Comparison of ENCODE assay signal across 25 mouse cellular contexts in genomic region chr3:132859573-132859972, GRCm38 (mm10).
DNase-seq lines count a peak whose midpoint lies in the region; ATAC-seq and TF ChIP-seq lines count a peak whose summit lies in the region.
"Had no signal": no experiment of that assay in that cellular context is flagged by ENCODE, and none has a peak within 500 bp of the region (broad histone marks: within the 10 kb centered on the region; RNA-seq: fewer than 3 reads in every experiment).

No protein-coding gene starts in this region.

- DNase-seq in MEL (ENCODE audit: low read depth, low spot score) (peak; percentile 51), MEL-GATA-1-ER (ENCODE audit: extremely low read depth, low read depth) (peak; percentile 43)
- DNase-seq in kidney, adult 8-10 months = no peak
- DNase-seq in cerebellum, adult 9-11 months = no peak
- DNase-seq: adrenal gland, postnatal 25 days; B cell, adult 2 months; cerebellum, adult 18-20 months; cerebellum, postnatal 14 days; gastrocnemius, postnatal 10 days; heart, postnatal 36 days; kidney, postnatal 14 days; liver, embryonic 13.5 days; lung, adult 18-20 months; lung, postnatal 10 days had no signal

- no peak for TF ChIP-seq CTCF in MEL (IDR thresholded peaks at IDR 0.05 in 2 of 3, conservative IDR thresholded peaks at IDR 0.05 in 1 of 3; ENCODE audit: control insufficient read depth in 1 of 3, insufficient read depth in 1 of 3, low read depth in 2 of 3, low read length in 3 of 3, poor library complexity in 1 of 3, severe bottlenecking in 1 of 3)

- H3K4me2 ChIP-seq in embryonic facial prominence, embryonic 13.5 days = no peak overlapping the region
- H3K4me2 ChIP-seq in limb, embryonic 12.5 days = no peak overlapping the region
- H3K4me2 ChIP-seq: heart, embryonic 15.5 days; hindbrain, embryonic 13.5 days; limb, embryonic 15.5 days; midbrain, embryonic 11.5 days; neural tube, embryonic 13.5 days had no signal

- peaks cover 0 to 5% of the 10 kb centered on the region in 2 experiments; a peak in 2 of 4 replicates for H3K36me3 ChIP-seq in MEL (ENCODE audit: control insufficient read depth in 1 of 2, insufficient read depth in 2 of 2, low read length in 2 of 2)
- no peaks in the 10 kb centered on the region for H3K36me3 ChIP-seq in embryonic facial prominence, embryonic 13.5 days
- H3K36me3 ChIP-seq in limb, embryonic 12.5 days = no peaks in the 10 kb centered on the region
- H3K36me3 ChIP-seq: heart, embryonic 15.5 days; hindbrain, embryonic 13.5 days; limb, embryonic 15.5 days; liver, embryonic 13.5 days; neural tube, embryonic 13.5 days had no signal

- 83% methylated on average over 7 of the region's 7 CpGs for WGBS in embryonic facial prominence, embryonic 13.5 days
- 85% methylated on average over 7 of the region's 7 CpGs for WGBS in limb, embryonic 12.5 days

- no peaks in the 10 kb centered on the region for H3K27me3 ChIP-seq in MEL (ENCODE audit: control insufficient read depth in 1 of 2, insufficient read depth in 2 of 2, low read length in 2 of 2)
- no peaks in the 10 kb centered on the region for H3K27me3 ChIP-seq in embryonic facial prominence, embryonic 13.5 days
- no peaks in the 10 kb centered on the region; the same call in 1 of the 2 replicates for H3K27me3 ChIP-seq in limb, embryonic 12.5 days
- H3K27me3 ChIP-seq: heart, embryonic 15.5 days; hindbrain, embryonic 13.5 days; limb, embryonic 15.5 days; liver, embryonic 13.5 days; neural tube, embryonic 13.5 days had no signal

- no peak for TF ChIP-seq RAD21 in MEL (IDR thresholded peaks at IDR 0.05; ENCODE audit: low read depth, low read length)

- H3K9ac ChIP-seq in MEL (ENCODE audit: control insufficient read depth, low read depth, low read length, poor library complexity, severe bottlenecking) = peak overlapping the region; percentile 36
- H3K9ac ChIP-seq in embryonic facial prominence, embryonic 13.5 days = no peak overlapping the region
- H3K9ac ChIP-seq in limb, embryonic 12.5 days (replicated peaks) = no peak overlapping the region
- H3K9ac ChIP-seq: heart, embryonic 15.5 days; hindbrain, embryonic 13.5 days; limb, embryonic 15.5 days; liver, embryonic 13.5 days; neural tube, embryonic 13.5 days had no signal

- peaks cover 5 to 25% of the 10 kb centered on the region in 2 experiments for H3K4me1 ChIP-seq in MEL (ENCODE audit: control insufficient read depth in 1 of 2, insufficient read depth in 2 of 2, low read length in 2 of 2)
- peaks cover 44% of the 10 kb centered on the region for H3K4me1 ChIP-seq in embryonic facial prominence, embryonic 13.5 days
- peaks cover 25% of the 10 kb centered on the region for H3K4me1 ChIP-seq in limb, embryonic 12.5 days (replicated peaks)
- H3K4me1 ChIP-seq: hindbrain, embryonic 13.5 days; neural tube, embryonic 13.5 days had no signal

- no peak for ATAC-seq in embryonic facial prominence, embryonic 13.5 days (ENCODE audit: insufficient number of reproducible peaks, insufficient read depth, low FRiP score, low TSS enrichment, low read depth)
- ATAC-seq in limb, embryonic 12.5 days (ENCODE audit: insufficient number of reproducible peaks, insufficient read depth, low FRiP score, low TSS enrichment, low read depth) = no peak
- ATAC-seq: intestine, postnatal 0 days; midbrain, embryonic 16.5 days had no signal

- H3K27ac ChIP-seq in MEL (ENCODE audit: control insufficient read depth, low read depth, low read length) = no peak overlapping the region
- H3K27ac ChIP-seq in embryonic facial prominence, embryonic 13.5 days = peak overlapping the region; percentile 48
- peak overlapping the region; percentile 35; the same call in 1 of the 2 replicates for H3K27ac ChIP-seq in limb, embryonic 12.5 days
- H3K27ac ChIP-seq: heart, embryonic 15.5 days; hindbrain, embryonic 13.5 days; limb, embryonic 15.5 days; liver, embryonic 13.5 days; neural tube, embryonic 13.5 days had no signal

- H3K9me3 ChIP-seq in MEL (replicated peaks; ENCODE audit: insufficient read depth, low read length) = no peaks in the 10 kb centered on the region
- no peaks in the 10 kb centered on the region for H3K9me3 ChIP-seq in embryonic facial prominence, embryonic 13.5 days
- H3K9me3 ChIP-seq in limb, embryonic 12.5 days = no peaks in the 10 kb centered on the region
- H3K9me3 ChIP-seq: heart, embryonic 15.5 days; hindbrain, embryonic 13.5 days; limb, embryonic 15.5 days; liver, embryonic 13.5 days; neural tube, embryonic 13.5 days had no signal

- H3K79me2 ChIP-seq in MEL (ENCODE audit: control insufficient read depth, insufficient read depth, low read length, poor library complexity) = no peaks in the 10 kb centered on the region

- peak overlapping the region; percentile 50 to 73 for H3K4me3 ChIP-seq in MEL (ENCODE audit: control insufficient read depth in 1 of 2, insufficient read depth in 1 of 2, low read depth in 2 of 2, low read length in 2 of 2)
- no peak overlapping the region for H3K4me3 ChIP-seq in embryonic facial prominence, embryonic 13.5 days
- H3K4me3 ChIP-seq in limb, embryonic 12.5 days (replicated peaks) = no peak overlapping the region
- H3K4me3 ChIP-seq: erythroblast, embryonic 14.5 days; heart, embryonic 15.5 days; hindbrain, embryonic 13.5 days; limb, embryonic 15.5 days; liver, embryonic 13.5 days; myocyte; neural tube, embryonic 13.5 days had no signal

- TF ChIP-seq POLR2A in MEL (IDR thresholded peaks at IDR 0.05; ENCODE audit: control insufficient read depth in 1 of 2, insufficient read depth in 1 of 2, low read depth in 1 of 2, low read length in 2 of 2, poor library complexity in 1 of 2) = no peak

- peak; percentile 61 to 63 for TF ChIP-seq EP300 in MEL (IDR thresholded peaks at IDR 0.05; ENCODE audit: low read depth in 1 of 2, low read length in 2 of 2)

TF ChIP-seq in MEL, 35 proteins besides CTCF, POLR2A, EP300 and RAD21:
- TF ChIP-seq CHD2 (IDR thresholded peaks at IDR 0.05; ENCODE audit: low read length) = no peak
- peak; percentile 52; the same call in 1 of the 2 replicates for TF ChIP-seq RCOR1 (IDR thresholded peaks at IDR 0.05; ENCODE audit: low read depth, low read length)
- TF ChIP-seq MXI1 (IDR thresholded peaks at IDR 0.05; ENCODE audit: low read depth, low read length) = peak; percentile 29; the same call in 1 of the 2 replicates
- no peak for TF ChIP-seq MAX (IDR thresholded peaks at IDR 0.05; ENCODE audit: low read length)
- TF ChIP-seq TAL1 (IDR thresholded peaks at IDR 0.05; ENCODE audit: low read length) = 0 out of 2 replicates have a peak, but pooled peaks have one; percentile 33
- peak; percentile 48; the same call in 1 of the 2 replicates for TF ChIP-seq GATA1 (IDR thresholded peaks at IDR 0.05; ENCODE audit: low read depth, low read length)
- 0 out of 2 replicates have a peak, but pooled peaks have one; percentile 18 for TF ChIP-seq ETS1 (IDR thresholded peaks at IDR 0.05; ENCODE audit: low read depth, low read length)
- no peak for TF ChIP-seq USF1 (IDR thresholded peaks at IDR 0.05; ENCODE audit: low read depth, low read length)
- TF ChIP-seq TCF12 (IDR thresholded peaks at IDR 0.05; ENCODE audit: low read depth, low read length) = peak; percentile 76

Comparison
In these comparisons a context has a peak if more than half of its experiments do, and no peak if none do; other contexts are left out.
1. DNase-seq: peak in MEL (single experiment) and MEL-GATA-1-ER (single experiment); none in kidney, adult 8-10 months (0 of 2) and cerebellum, adult 9-11 months (single experiment).
2. H3K4me3 ChIP-seq: peak in MEL (2 of 2); none in embryonic facial prominence, embryonic 13.5 days (single experiment) and limb, embryonic 12.5 days (single experiment).